Mouse (Mus musculus) A20 (cell line): ENCODE results near the gene Glb1l2.

ENCODE experiments used
- DNase-seq: peaks from one replicate; pipeline ENCODE4 v3.0.0-alpha.2; 2011; ENCODE audit warnings: low read depth, low spot score

Glb1l2 gene

DNA sequence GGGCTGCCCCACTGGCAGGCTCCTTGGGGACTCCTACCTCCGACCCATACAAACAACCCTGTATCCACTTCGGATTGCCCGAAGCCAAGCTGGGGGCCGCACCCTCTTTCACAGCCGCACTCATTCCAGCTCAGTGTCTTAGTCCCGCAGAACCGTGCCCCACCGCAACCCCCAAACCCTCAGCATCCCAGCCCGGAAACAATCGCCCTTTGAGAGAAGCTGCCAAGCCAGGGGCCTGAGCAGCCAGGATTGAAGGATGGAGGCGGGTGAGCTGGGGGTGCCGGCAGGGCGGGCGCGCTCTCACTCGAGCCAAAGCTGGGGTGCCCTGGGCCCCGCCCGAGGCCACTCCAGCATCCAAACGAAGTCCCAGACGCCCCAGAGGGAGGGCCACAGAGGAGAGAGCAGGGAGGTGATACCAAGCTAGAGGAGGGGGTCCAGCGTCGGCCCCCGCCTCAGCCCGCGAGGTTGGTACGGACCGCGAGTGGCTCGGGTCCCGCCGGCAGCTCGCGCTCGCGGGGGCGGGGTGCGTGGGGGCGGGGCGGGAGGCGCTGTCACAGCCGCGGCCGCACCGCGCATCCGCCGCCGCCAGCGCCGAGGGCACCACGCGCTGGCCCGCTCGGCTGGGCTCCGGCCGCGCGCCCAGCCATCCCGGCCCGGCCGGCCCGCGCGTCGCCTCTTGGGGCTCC, 72.9 kb downstream of the Glb1l2 start, which contains the start of gene B3gat1:
Gene B3gat1, plus strand, starts transcription at position 523 of the 686 bp plus-strand sequence.
- no peak for DNase-seq

DNA sequence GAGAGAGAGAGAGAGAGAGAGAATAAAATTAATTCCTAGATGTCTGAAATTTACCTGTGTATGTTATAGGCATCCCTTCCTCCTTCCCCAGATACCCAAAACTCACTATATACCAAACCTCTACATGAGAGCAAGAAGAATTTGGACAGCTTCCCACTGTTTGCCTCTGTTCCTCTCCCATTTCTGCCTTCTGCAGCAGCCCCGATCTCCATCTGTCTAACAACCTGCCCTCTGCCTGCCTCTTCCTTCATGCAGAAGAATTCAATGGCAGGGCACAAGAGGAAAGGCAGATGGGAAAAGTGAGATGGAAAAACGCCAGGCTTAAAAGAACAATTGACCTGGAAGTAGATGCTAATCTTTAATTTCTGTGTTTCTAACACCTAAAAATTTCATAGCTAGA, 77.7 kb downstream of the Glb1l2 start:
- no peak for DNase-seq

DNA sequence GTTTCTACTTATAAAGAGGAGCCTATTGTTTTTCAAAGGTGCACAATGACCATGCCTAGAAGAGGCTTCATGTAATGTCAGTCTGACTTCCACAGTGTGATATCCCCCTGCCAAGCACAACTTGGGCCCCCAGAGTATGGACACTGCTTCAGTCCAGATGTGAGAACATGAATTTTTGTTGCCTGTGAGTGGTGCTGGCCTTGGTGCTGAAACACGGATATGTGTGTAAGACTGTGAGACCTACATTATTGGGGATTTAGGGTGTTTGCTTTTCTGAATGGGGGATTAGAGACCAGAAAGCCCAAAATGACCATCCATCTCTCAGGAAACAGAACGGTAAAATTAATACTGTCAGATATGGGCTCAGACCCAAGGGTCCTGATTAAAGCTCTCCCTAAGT, 78.8 kb downstream of the Glb1l2 start:
- no peak for DNase-seq

DNA sequence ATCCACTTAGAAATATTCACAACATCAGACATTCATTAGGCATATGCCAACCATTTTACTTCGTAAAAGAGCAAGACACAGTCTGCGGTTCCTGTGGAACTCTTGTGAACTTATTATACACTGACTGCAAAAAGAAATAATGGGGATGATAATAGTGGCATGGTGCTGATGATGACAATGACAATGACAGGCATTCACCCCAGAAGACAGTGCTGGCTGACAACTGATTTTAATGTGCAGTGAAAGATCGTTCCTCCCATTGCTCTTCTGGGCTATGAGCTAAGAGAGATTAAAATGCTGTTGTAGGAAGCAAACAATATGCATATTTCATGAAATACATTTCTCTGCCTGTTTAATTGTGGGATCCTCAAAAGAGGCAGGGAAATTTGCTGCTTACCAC, 80.6 kb downstream of the Glb1l2 start:
- DNase-seq = no peak

DNA sequence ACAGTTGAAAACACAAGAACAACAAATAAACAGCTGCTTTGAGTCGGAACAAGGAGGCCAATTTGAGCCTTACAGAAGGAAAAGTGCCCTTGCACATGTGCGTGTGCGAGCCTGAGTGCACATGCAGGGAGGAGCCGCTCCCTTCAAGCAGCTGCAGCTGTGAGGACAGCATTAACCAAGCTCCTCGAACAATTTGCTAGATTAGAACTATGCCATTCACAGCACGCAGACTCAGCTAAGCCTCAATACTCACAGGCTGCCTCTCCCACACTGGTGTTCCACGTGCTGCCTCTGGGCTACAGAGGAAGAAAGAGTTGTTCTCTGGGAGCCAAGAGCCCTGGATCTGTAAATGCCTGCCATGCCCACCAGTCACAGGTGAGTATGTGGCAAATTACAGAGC, 84.5 kb downstream of the Glb1l2 start:
- no peak for DNase-seq

DNA sequence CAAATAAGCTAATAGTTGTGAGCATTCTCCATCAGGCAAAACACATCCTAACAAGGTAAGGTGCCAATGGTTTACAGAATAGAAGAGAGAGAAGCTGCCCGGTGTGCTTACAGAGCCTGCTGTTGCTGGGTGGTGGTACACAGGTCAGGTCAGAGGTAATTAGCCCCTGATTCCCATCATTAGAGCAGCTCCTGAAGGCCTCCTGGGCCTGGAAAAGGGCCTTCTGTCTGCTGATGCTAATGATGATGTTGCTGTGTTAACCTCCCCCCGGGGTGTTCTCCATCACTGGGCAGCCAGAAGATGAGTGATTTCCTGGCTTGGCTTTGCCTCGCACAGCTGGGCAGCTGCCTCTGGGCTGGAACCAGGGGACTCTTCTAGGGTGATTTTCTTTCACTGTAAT, 87.9 kb downstream of the Glb1l2 start:
- no peak for DNase-seq
